Mouse (Mus musculus) liver, postnatal 0 days (tissue): ENCODE data around the gene Hoxa11.

Experiments used
- CTCF ChIP-seq: sonication (generic); IDR thresholded peaks from 2 replicates; pipeline ENCODE4 v1.5.1; 2016; ENCODE audit warnings: antibody characterized with exemption, low read depth
- EP300 ChIP-seq: IDR thresholded peaks from 2 replicates; pipeline ENCODE4 v1.6.1; 2016; ENCODE audit warnings: antibody characterized with exemption, low read depth, mild to moderate bottlenecking

DNA sequence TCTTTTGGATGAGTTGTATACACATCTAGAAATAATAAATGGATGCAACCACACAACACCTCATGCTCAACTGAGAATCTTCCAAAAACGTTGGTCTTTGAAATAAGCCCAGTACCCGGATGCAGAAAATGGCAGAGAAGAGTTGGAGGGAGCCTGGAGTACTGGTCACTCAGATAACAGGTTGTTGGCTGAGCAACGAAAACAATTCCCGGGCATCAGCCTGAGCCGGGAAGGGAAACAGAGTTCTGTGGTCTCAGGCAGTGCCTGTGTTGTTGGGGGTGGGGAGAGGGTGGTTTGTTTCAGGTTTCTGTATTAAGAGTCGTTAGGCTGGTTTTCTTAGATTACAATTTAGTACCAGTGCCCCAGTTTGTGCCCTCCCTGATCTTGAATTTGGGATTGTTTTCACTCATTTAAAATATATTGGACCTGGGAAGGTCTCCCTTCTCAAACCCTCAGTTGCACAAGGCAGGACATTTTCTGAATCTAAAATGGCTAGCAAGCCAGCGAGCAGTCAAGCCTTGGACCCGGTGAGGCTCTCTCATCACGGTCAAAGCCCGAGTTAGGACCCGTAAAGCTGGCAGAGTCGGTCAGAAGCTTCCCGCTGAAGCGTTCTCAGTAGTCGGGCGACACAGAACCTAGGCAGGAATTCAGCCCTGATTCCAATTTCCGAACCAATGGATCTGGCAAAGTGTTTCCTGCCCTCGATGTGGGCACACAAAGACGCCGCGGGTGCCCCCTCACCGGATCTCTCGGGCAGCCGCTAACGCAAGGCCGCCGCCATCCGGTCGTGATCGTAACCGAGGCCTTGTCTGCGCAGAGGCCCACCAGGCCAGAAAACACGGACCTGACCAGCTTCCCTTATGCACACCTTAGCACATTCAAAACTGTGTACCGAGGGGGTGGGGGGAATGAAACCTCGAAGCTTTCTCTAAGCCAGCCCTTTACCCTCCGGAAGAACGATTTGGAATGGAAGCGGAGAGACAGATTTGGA lies 16.8 kb downstream of the Hoxa11 start:
- TF ChIP-seq CTCF = no peak
- TF ChIP-seq EP300 = no peak
